Mouse (Mus musculus) cerebellum, adult 11 months (tissue): ENCODE data around the gene H1f0.
A peak's percentile ranks its signal among the peaks of the same experiment; 100 is the strongest.

Source experiments
- DNase-seq: peaks from one replicate; pipeline ENCODE4 v3.0.0; 2022

H1f0 gene

GRCm38 (mm10) chr15:79073752-79074151, 45.5 kb downstream of the H1f0 start:
- no peak for DNase-seq

- no peak for DNase-seq
Measured at GRCm38 (mm10) chr15:79074446-79074845, 46.2 kb downstream of the H1f0 start.

DNA sequence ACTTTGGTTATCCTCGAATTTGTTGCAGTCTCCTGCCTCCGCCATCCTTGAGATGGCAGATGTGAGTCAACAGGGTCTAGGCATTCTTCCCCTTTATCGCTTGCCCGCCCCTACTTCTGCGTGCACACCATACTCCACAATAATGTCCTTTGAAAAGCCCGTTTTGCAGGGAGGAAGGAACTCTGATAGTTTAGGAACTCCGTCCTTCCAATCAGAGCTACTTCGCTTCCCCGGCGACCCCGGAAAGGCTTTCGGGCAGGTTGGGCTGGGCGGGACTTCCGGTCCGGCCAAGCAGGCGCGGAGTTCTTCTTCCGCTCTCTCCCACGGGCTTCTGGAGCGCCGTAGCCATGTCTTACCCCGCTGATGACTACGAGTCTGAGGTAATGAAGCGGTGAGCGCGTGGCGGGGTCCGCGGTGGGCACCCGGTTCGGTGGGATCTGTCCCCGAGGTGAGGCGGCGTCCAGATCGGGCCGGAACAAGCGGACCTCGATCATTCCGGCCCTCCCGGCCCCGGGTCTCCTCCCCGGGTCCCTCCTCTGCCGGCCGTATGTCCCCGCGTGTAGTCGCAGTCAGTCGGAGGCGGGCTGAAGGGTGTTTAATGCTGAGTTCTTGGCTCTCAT, 46.8 kb downstream of the H1f0 start, which contains the start of gene Eif3l:
TSS of gene Eif3l (plus strand) at position 267 of the 620 bp plus-strand sequence.
- peak; percentile 72 for DNase-seq

- DNase-seq: no peak
Measured at GRCm38 (mm10) chr15:79075658-79076365, 47.6 kb downstream of the H1f0 start.

- no peak for DNase-seq
Measured at GRCm38 (mm10) chr15:79079567-79079966, 51.3 kb downstream of the H1f0 start.
